Mouse (Mus musculus) thymus, postnatal 10 days (tissue): ENCODE measurements around the gene Phactr3.

Experiments
- DNase-seq, 2 experiments: peaks; one replicate each; pipeline ENCODE4 v3.0.0; 2021; ENCODE audit warnings: low spot score in 2 of 2

Gene Phactr3

GRCm38 (mm10) chr2:178193445-178193844 lies 74.7 kb downstream of the Phactr3 start:
- no peak for DNase-seq

- no peak for DNase-seq
These were observed 76.1 kb downstream of the Phactr3 start for GRCm38 (mm10) chr2:178194908-178195307.

GRCm38 (mm10) chr2:178196038-178196437 lies 77.3 kb downstream of the Phactr3 start:
- no peak for DNase-seq

- no peak for DNase-seq
These were observed 78.8 kb downstream of the Phactr3 start for GRCm38 (mm10) chr2:178197542-178197941.

- DNase-seq: no peak
These were observed 85.7 kb downstream of the Phactr3 start for GRCm38 (mm10) chr2:178204455-178204854.

- no peak for DNase-seq
These were observed 89.4 kb downstream of the Phactr3 start for GRCm38 (mm10) chr2:178208186-178208600.

GRCm38 (mm10) chr2:178213826-178214225 lies 95.1 kb downstream of the Phactr3 start:
- no peak for DNase-seq

- no peak for DNase-seq
These were observed 95.8 kb downstream of the Phactr3 start for GRCm38 (mm10) chr2:178214531-178214930.

GRCm38 (mm10) chr2:178218461-178218860 lies 99.7 kb downstream of the Phactr3 start:
- no peak for DNase-seq

GRCm38 (mm10) chr2:178219454-178220147 lies 100.8 kb downstream of the Phactr3 start:
- DNase-seq: no peak

GRCm38 (mm10) chr2:178220148-178220717 lies 101.5 kb downstream of the Phactr3 start:
- no peak for DNase-seq

GRCm38 (mm10) chr2:178221003-178221402 lies 102.2 kb downstream of the Phactr3 start:
- no peak for DNase-seq

- no peak for DNase-seq
These were observed 110.5 kb downstream of the Phactr3 start for GRCm38 (mm10) chr2:178229231-178229630.

- no peak for DNase-seq
These were observed 114.7 kb downstream of the Phactr3 start for GRCm38 (mm10) chr2:178233487-178233886.

- no peak for DNase-seq
These were observed 118.3 kb downstream of the Phactr3 start for GRCm38 (mm10) chr2:178237056-178237455.

- DNase-seq: no peak
These were observed 119.7 kb downstream of the Phactr3 start for GRCm38 (mm10) chr2:178238503-178238902.

- DNase-seq: no peak
These were observed 122.1 kb downstream of the Phactr3 start for GRCm38 (mm10) chr2:178240886-178241285.

- DNase-seq: no peak
These were observed 122.6 kb downstream of the Phactr3 start for GRCm38 (mm10) chr2:178241374-178241773.

GRCm38 (mm10) chr2:178242996-178243395 lies 124.2 kb downstream of the Phactr3 start:
- no peak for DNase-seq

- no peak for DNase-seq
These were observed 126.1 kb downstream of the Phactr3 start for GRCm38 (mm10) chr2:178244866-178245265.

GRCm38 (mm10) chr2:178245841-178246240 lies 127.1 kb downstream of the Phactr3 start:
- DNase-seq: no peak

- DNase-seq: no peak
These were observed 128.0 kb downstream of the Phactr3 start for GRCm38 (mm10) chr2:178246767-178247166.

- no peak for DNase-seq
These were observed 128.5 kb downstream of the Phactr3 start for GRCm38 (mm10) chr2:178247274-178247673.
